Mouse (Mus musculus): ENCODE data around the gene Mlf2.
A peak's percentile ranks its signal among the peaks of the same experiment; 100 is the strongest.
"Not testable (repeated sequence)": the region's sequence is repeated elsewhere in the genome, so short reads cannot be mapped to it uniquely, and the experiment has no call there.

Mlf2 gene

GRCm38 (mm10) chr6:124930754-124931524 is at the start of gene Mlf2:
Gene Mlf2, plus strand, starts transcription at chr6:124931386.
- peak; percentile 99 for DNase-seq (ENCODE audit: low spot score)

GRCm38 (mm10) chr6:124881821-124882220 is 49.4 kb upstream of the Mlf2 start:
- no peak for DNase-seq (ENCODE audit: low spot score)

- no peak for DNase-seq (ENCODE audit: low spot score)
Observed at GRCm38 (mm10) chr6:124883351-124883750, 47.8 kb upstream of the Mlf2 start.

- DNase-seq (ENCODE audit: low spot score): no peak
Observed at GRCm38 (mm10) chr6:124884714-124885500, 46.3 kb upstream of the Mlf2 start.

GRCm38 (mm10) chr6:124885956-124886381 is 45.2 kb upstream of the Mlf2 start:
- no peak for DNase-seq (ENCODE audit: low spot score)

GRCm38 (mm10) chr6:124887986-124888385 is 43.2 kb upstream of the Mlf2 start, which contains the start of gene Cd4:
Gene Cd4, minus strand, starts transcription at chr6:124888221.
- no peak for DNase-seq (ENCODE audit: low spot score)

- DNase-seq (ENCODE audit: low spot score): no peak
Observed at GRCm38 (mm10) chr6:124888555-124889125, 42.5 kb upstream of the Mlf2 start.

- no peak for DNase-seq (ENCODE audit: low spot score)
Observed at GRCm38 (mm10) chr6:124890997-124891396, 40.2 kb upstream of the Mlf2 start.

- DNase-seq (ENCODE audit: low spot score): not testable (repeated sequence)
Observed at GRCm38 (mm10) chr6:124894113-124894512, 37.1 kb upstream of the Mlf2 start.

GRCm38 (mm10) chr6:124898359-124898758 is 32.8 kb upstream of the Mlf2 start:
- no peak for DNase-seq (ENCODE audit: low spot score)

GRCm38 (mm10) chr6:124900056-124900800 is 31.0 kb upstream of the Mlf2 start:
- no peak for DNase-seq (ENCODE audit: low spot score)

- no peak for DNase-seq (ENCODE audit: low spot score)
Observed at GRCm38 (mm10) chr6:124900801-124901480, 30.2 kb upstream of the Mlf2 start.

GRCm38 (mm10) chr6:124901851-124902250 is 29.3 kb upstream of the Mlf2 start:
- no peak for DNase-seq (ENCODE audit: low spot score)

GRCm38 (mm10) chr6:124903580-124904151 is 27.5 kb upstream of the Mlf2 start:
- DNase-seq (ENCODE audit: low spot score): peak; percentile 97

GRCm38 (mm10) chr6:124904161-124904981 is 26.8 kb upstream of the Mlf2 start:
- DNase-seq (ENCODE audit: low spot score): peak; percentile 51

GRCm38 (mm10) chr6:124904991-124905860 is 26.0 kb upstream of the Mlf2 start:
- DNase-seq (ENCODE audit: low spot score): no peak

GRCm38 (mm10) chr6:124907767-124908166 is 23.4 kb upstream of the Mlf2 start:
- DNase-seq (ENCODE audit: low spot score): no peak

GRCm38 (mm10) chr6:124910032-124910431 is 21.2 kb upstream of the Mlf2 start:
- no peak for DNase-seq (ENCODE audit: low spot score)

GRCm38 (mm10) chr6:124911533-124912218 is 19.5 kb upstream of the Mlf2 start, which contains the start of gene Lag3:
Gene Lag3, minus strand, starts transcription at chr6:124911705.
- no peak for DNase-seq (ENCODE audit: low spot score)
